Mouse (Mus musculus) limb, embryonic 15.5 days (tissue): ENCODE results near the gene Akap2. TPM values are rescaled to one million over a fixed set of nuclear protein-coding genes. Genes with fewer than 3 reads are reported as not detected.
"Not testable (repeated sequence)": the region's sequence is repeated elsewhere in the genome, so short reads cannot be mapped to it uniquely, and the experiment has no call there.

Source experiments
- ATAC-seq: fragments of 200-750 bp; cut with Nextera tagmentation; 2 replicates; pipeline ENCODE4 v1.8.0; 2017; ENCODE audit warnings: low read depth, moderate TSS enrichment; ENCODE audit not compliant: insufficient number of reproducible peaks, low FRiP score, low TSS enrichment
- H3K27ac ChIP-seq: fragments of 300-500 bp; sonication (generic); 2 replicates; pipeline ENCODE4 v1.5.1; 2015; ENCODE audit warnings: moderate library complexity, mild to moderate bottlenecking, inconsistent platforms
- H3K27me3 ChIP-seq: fragments of 300-500 bp; sonication (generic); 2 replicates; pipeline ENCODE4 v1.6.1; 2015; ENCODE audit warnings: inconsistent platforms
- H3K36me3 ChIP-seq: fragments of 300-500 bp; sonication (generic); 2 replicates; pipeline ENCODE4 v1.6.1; 2015; ENCODE audit warnings: inconsistent platforms
- H3K4me1 ChIP-seq: fragments of 300-500 bp; sonication (generic); 2 replicates; pipeline ENCODE4 v1.6.1; 2015; ENCODE audit warnings: inconsistent platforms
- H3K4me2 ChIP-seq: fragments of 300-500 bp; sonication (generic); 2 replicates; pipeline ENCODE4 v1.6.1; 2015; ENCODE audit warnings: mild to moderate bottlenecking, inconsistent platforms
- H3K4me3 ChIP-seq: fragments of 300-500 bp; sonication (generic); 2 replicates; pipeline ENCODE4 v1.5.1; 2015; ENCODE audit warnings: mild to moderate bottlenecking, inconsistent platforms
- H3K9ac ChIP-seq: fragments of 300-500 bp; sonication (generic); 2 replicates; pipeline ENCODE4 v1.6.1; 2015; ENCODE audit warnings: inconsistent platforms
- H3K9me3 ChIP-seq: fragments of 300-500 bp; sonication (generic); 2 replicates; pipeline ENCODE4 v1.6.1; 2016; ENCODE audit warnings: inconsistent platforms
- WGBS: fragments of 180-500 bp; shearing (Covaris S2); methylation state at CpG from one replicate; pipeline ENCODE4 v1.1.7; 2015; 5-methylcytosine and 5-hydroxymethylcytosine counted together
- polyA plus RNA-seq: library from polyadenylated mRNA; unstranded; fragments of >200 nt; fragmentation: Nextera tagmentation; extraction: Ambion mirVana; gene quantifications from 2 replicates; pipeline ENCODE4 v1.2.1, GENCODE M21; 2015

Gene Akap2
- polyA plus RNA-seq, 1 experiment from 2014 or later: 25.2 TPM

- H3K4me2 ChIP-seq: no peak overlapping the region
Observed at GRCm38 (mm10) chr4:57888246-57888645, 170.8 kb downstream of the Akap2 start.

GRCm38 (mm10) chr4:57888978-57889377, 171.5 kb downstream of the Akap2 start:
- not testable (repeated sequence) for H3K4me3 ChIP-seq, ATAC-seq, H3K27me3 ChIP-seq, H3K27ac ChIP-seq, H3K36me3 ChIP-seq, H3K9me3 ChIP-seq, H3K9ac ChIP-seq, H3K4me2 ChIP-seq
- WGBS: 97% methylated on average over 1 of the region's 1 CpGs
- H3K4me1 ChIP-seq: peaks cover 12% of the 10 kb centered on the region

More at GRCm38 (mm10) chr4:57888246-57888645, 170.8 kb downstream of the Akap2 start:
- no peak overlapping the region for H3K27ac ChIP-seq
- no peak for ATAC-seq
- no peak overlapping the region for H3K9ac ChIP-seq
- H3K36me3 ChIP-seq: peaks cover 6% of the 10 kb centered on the region; the same call in 1 of the 2 replicates
- H3K4me3 ChIP-seq: no peak overlapping the region
- H3K9me3 ChIP-seq: no peaks in the 10 kb centered on the region
- peaks cover 19% of the 10 kb centered on the region for H3K4me1 ChIP-seq
- WGBS: 98% methylated on average over 2 of the region's 2 CpGs
- no peaks in the 10 kb centered on the region for H3K27me3 ChIP-seq

GRCm38 (mm10) chr4:57889773-57890172, 172.3 kb downstream of the Akap2 start:
- Histone ChIP-seq H3K4me3 (no peak overlapping the region), H3K27me3 (no peaks in the 10 kb centered on the region), H3K9me3 (no peaks in the 10 kb centered on the region), H3K4me2 (no peak overlapping the region), H3K4me1 (peaks cover 6% of the 10 kb centered on the region; the same call in 1 of the 2 replicates), H3K36me3 (peaks cover 7% of the 10 kb centered on the region; the same call in 1 of the 2 replicates), H3K9ac (no peak overlapping the region), H3K27ac (no peak overlapping the region)
- WGBS: 85% methylated on average over 8 of the region's 8 CpGs
- no peak for ATAC-seq

GRCm38 (mm10) chr4:57892001-57892586, 174.6 kb downstream of the Akap2 start:
- Histone ChIP-seq H3K27me3 (no peaks in the 10 kb centered on the region), H3K4me2 (no peak overlapping the region), H3K36me3 (peaks cover 7% of the 10 kb centered on the region; the same call in 1 of the 2 replicates), H3K9me3 (no peaks in the 10 kb centered on the region), H3K9ac (no peak overlapping the region), H3K4me3 (no peak overlapping the region), H3K4me1 (no peaks in the 10 kb centered on the region), H3K27ac (no peak overlapping the region)
- 59% methylated on average over 10 of the region's 10 CpGs for WGBS
- no peak for ATAC-seq

GRCm38 (mm10) chr4:57895140-57895539, 177.7 kb downstream of the Akap2 start:
- H3K27me3 ChIP-seq: no peaks in the 10 kb centered on the region
- H3K4me2 ChIP-seq: no peak overlapping the region
- no peaks in the 10 kb centered on the region for H3K9me3 ChIP-seq
- 54% methylated on average over 5 of the region's 5 CpGs for WGBS
- H3K36me3 ChIP-seq: peaks cover 7% of the 10 kb centered on the region; the same call in 1 of the 2 replicates
- no peak overlapping the region for H3K4me3 ChIP-seq
- no peaks in the 10 kb centered on the region for H3K4me1 ChIP-seq
- no peak for ATAC-seq
- H3K9ac ChIP-seq: no peak overlapping the region
- no peak overlapping the region for H3K27ac ChIP-seq

- Histone ChIP-seq H3K9ac (no peak overlapping the region), H3K36me3 (peaks cover 7% of the 10 kb centered on the region; the same call in 1 of the 2 replicates), H3K9me3 (no peaks in the 10 kb centered on the region), H3K27ac (no peak overlapping the region), H3K4me1 (no peaks in the 10 kb centered on the region), H3K4me3 (no peak overlapping the region), H3K4me2 (no peak overlapping the region), H3K27me3 (no peaks in the 10 kb centered on the region)
- WGBS: 66% methylated on average over 6 of the region's 6 CpGs
- ATAC-seq: no peak
Observed at GRCm38 (mm10) chr4:57895902-57896301, 178.4 kb downstream of the Akap2 start.

GRCm38 (mm10) chr4:57896631-57897030, 179.2 kb downstream of the Akap2 start:
- no peak for ATAC-seq
- Histone ChIP-seq H3K27ac (no peak overlapping the region), H3K9ac (no peak overlapping the region), H3K36me3 (peaks cover 7% of the 10 kb centered on the region; the same call in 1 of the 2 replicates), H3K4me2 (no peak overlapping the region), H3K9me3 (no peaks in the 10 kb centered on the region), H3K4me3 (no peak overlapping the region), H3K4me1 (no peaks in the 10 kb centered on the region), H3K27me3 (no peaks in the 10 kb centered on the region)
- WGBS: 56% methylated on average over 3 of the region's 3 CpGs

GRCm38 (mm10) chr4:57901210-57901609, 183.8 kb downstream of the Akap2 start:
- peaks cover 12% of the 10 kb centered on the region for H3K4me1 ChIP-seq
- H3K9me3 ChIP-seq: no peaks in the 10 kb centered on the region
- H3K27me3 ChIP-seq: no peaks in the 10 kb centered on the region
- H3K36me3 ChIP-seq: no peaks in the 10 kb centered on the region
- no peak overlapping the region for H3K9ac ChIP-seq
- H3K27ac ChIP-seq: no peak overlapping the region
- no peak for ATAC-seq
- no peak overlapping the region for H3K4me2 ChIP-seq
- WGBS: 13% methylated on average over 4 of the region's 4 CpGs
- no peak overlapping the region for H3K4me3 ChIP-seq

GRCm38 (mm10) chr4:57902619-57903018, 185.2 kb downstream of the Akap2 start:
- no peak for ATAC-seq
- H3K9ac ChIP-seq: no peak overlapping the region
- peaks cover 12% of the 10 kb centered on the region for H3K4me1 ChIP-seq
- 77% methylated on average over 5 of the region's 5 CpGs for WGBS
- no peak overlapping the region for H3K4me2 ChIP-seq
- no peaks in the 10 kb centered on the region for H3K9me3 ChIP-seq
- no peak overlapping the region for H3K4me3 ChIP-seq
- no peak overlapping the region for H3K27ac ChIP-seq
- H3K36me3 ChIP-seq: no peaks in the 10 kb centered on the region
- no peaks in the 10 kb centered on the region for H3K27me3 ChIP-seq

GRCm38 (mm10) chr4:57904211-57904610, 186.8 kb downstream of the Akap2 start:
- ATAC-seq: 0 out of 2 replicates have a peak, but pooled peaks have one; percentile 31
- WGBS: 9% methylated on average over 5 of the region's 5 CpGs
- no peak overlapping the region for H3K27ac ChIP-seq
- no peaks in the 10 kb centered on the region for H3K36me3 ChIP-seq
- no peak overlapping the region for H3K4me3 ChIP-seq
- no peak overlapping the region for H3K4me2 ChIP-seq
- no peaks in the 10 kb centered on the region for H3K9me3 ChIP-seq
- no peaks in the 10 kb centered on the region for H3K27me3 ChIP-seq
- H3K4me1 ChIP-seq: peaks cover 12% of the 10 kb centered on the region
- no peak overlapping the region for H3K9ac ChIP-seq

GRCm38 (mm10) chr4:57904638-57905037, 187.2 kb downstream of the Akap2 start:
- H3K4me1 ChIP-seq: peaks cover 12% of the 10 kb centered on the region
- WGBS: 30% methylated on average over 9 of the region's 9 CpGs
- H3K9ac ChIP-seq: no peak overlapping the region
- H3K36me3 ChIP-seq: no peaks in the 10 kb centered on the region
- H3K27me3 ChIP-seq: no peaks in the 10 kb centered on the region
- H3K9me3 ChIP-seq: no peaks in the 10 kb centered on the region
- no peak overlapping the region for H3K27ac ChIP-seq
- no peak overlapping the region for H3K4me2 ChIP-seq
- no peak for ATAC-seq
- no peak overlapping the region for H3K4me3 ChIP-seq

- WGBS: 21% methylated on average over 2 of the region's 2 CpGs
- Histone ChIP-seq H3K36me3 (no peaks in the 10 kb centered on the region), H3K9ac (no peak overlapping the region), H3K4me1 (peaks cover 12% of the 10 kb centered on the region), H3K9me3 (no peaks in the 10 kb centered on the region), H3K4me3 (no peak overlapping the region), H3K27ac (no peak overlapping the region), H3K4me2 (no peak overlapping the region), H3K27me3 (no peaks in the 10 kb centered on the region)
- no peak for ATAC-seq
Observed at GRCm38 (mm10) chr4:57906708-57907107, 189.3 kb downstream of the Akap2 start.
